Mouse (Mus musculus): ENCODE data around the gene 4930579F01Rik. TPM values are rescaled to one million over a fixed set of nuclear protein-coding genes. Genes with fewer than 3 reads are reported as not detected.

The 4930579F01Rik gene
- polyA plus RNA-seq, 2 experiments, result not detected

GRCm38 (mm10) chr3:138210432-138211075, 16.9 kb upstream of the 4930579F01Rik start:
- TF ChIP-seq EP300 (IDR thresholded peaks at IDR 0.05; ENCODE audit: low read depth), result no peak
- TF ChIP-seq CTCF (IDR thresholded peaks at IDR 0.05; ENCODE audit: low read depth), result no peak
- 40% methylated on average over 5 of the region's 5 CpGs for WGBS (ENCODE audit: insufficient replicate concordance)

GRCm38 (mm10) chr3:138208821-138209220, 15.2 kb upstream of the 4930579F01Rik start:
- Histone ChIP-seq H3K9me3 (ENCODE audit: control insufficient read depth, low read length) (no peaks in the 10 kb centered on the region), H3K9ac (replicated peaks) (no peak overlapping the region), H3K36me3 (replicated peaks; ENCODE audit: control insufficient read depth, insufficient read depth, low read depth) (no peaks in the 10 kb centered on the region), H3K4me3 (ENCODE audit: insufficient read depth in 1 of 2, low read depth in 2 of 2, low read length in 2 of 2) (no peak overlapping the region), H3K27me3 (ENCODE audit: control insufficient read depth, insufficient read depth, low read length) (no peaks in the 10 kb centered on the region), H3K4me1 (replicated peaks; ENCODE audit: control insufficient read depth in 2 of 2, insufficient read depth in 2 of 2, low read length in 1 of 2) (no peaks in the 10 kb centered on the region), H3K27ac (no peak overlapping the region), H3K4me2 (ENCODE audit: low read depth) (no peak overlapping the region)
- TF ChIP-seq EP300 (IDR thresholded peaks at IDR 0.05; ENCODE audit: low read depth) (no peak), CTCF (IDR thresholded peaks at IDR 0.05; ENCODE audit: low read depth) (no peak)
- no peak for DNase-seq (ENCODE audit: low read depth in 3 of 3, low spot score in 3 of 3)
- WGBS (ENCODE audit: insufficient replicate concordance), result 76% methylated on average over 3 of the region's 3 CpGs
- no peak for ATAC-seq (ENCODE audit: insufficient read depth)

More at GRCm38 (mm10) chr3:138210432-138211075, 16.9 kb upstream of the 4930579F01Rik start:
- Histone ChIP-seq H3K9ac (replicated peaks) (no peak overlapping the region), H3K9me3 (ENCODE audit: control insufficient read depth, low read length) (no peaks in the 10 kb centered on the region), H3K27me3 (ENCODE audit: control insufficient read depth, insufficient read depth, low read length) (no peaks in the 10 kb centered on the region), H3K4me3 (ENCODE audit: insufficient read depth in 1 of 2, low read depth in 2 of 2, low read length in 2 of 2) (no peak overlapping the region), H3K4me1 (replicated peaks; ENCODE audit: control insufficient read depth in 2 of 2, insufficient read depth in 2 of 2, low read length in 1 of 2) (no peaks in the 10 kb centered on the region), H3K27ac (no peak overlapping the region), H3K36me3 (replicated peaks; ENCODE audit: control insufficient read depth, insufficient read depth, low read depth) (no peaks in the 10 kb centered on the region), H3K4me2 (ENCODE audit: low read depth) (no peak overlapping the region)
- no peak for ATAC-seq (ENCODE audit: insufficient read depth)
- DNase-seq (ENCODE audit: low read depth in 3 of 3, low spot score in 3 of 3), result no peak

- no peaks in the 10 kb centered on the region for H3K9me3 ChIP-seq (ENCODE audit: control insufficient read depth, low read length)
- ATAC-seq (ENCODE audit: insufficient read depth) (no peak), DNase-seq (ENCODE audit: low read depth in 3 of 3, low spot score in 3 of 3) (no peak)
- H3K27ac ChIP-seq, result no peak overlapping the region
- H3K36me3 ChIP-seq (replicated peaks; ENCODE audit: control insufficient read depth, insufficient read depth, low read depth), result no peaks in the 10 kb centered on the region
- no peak overlapping the region for H3K9ac ChIP-seq (replicated peaks)
- no peak overlapping the region for H3K4me3 ChIP-seq (ENCODE audit: insufficient read depth in 1 of 2, low read depth in 2 of 2, low read length in 2 of 2)
- H3K4me2 ChIP-seq (ENCODE audit: low read depth), result no peak overlapping the region
- H3K4me1 ChIP-seq (replicated peaks; ENCODE audit: control insufficient read depth in 2 of 2, insufficient read depth in 2 of 2, low read length in 1 of 2), result no peaks in the 10 kb centered on the region
- no peaks in the 10 kb centered on the region for H3K27me3 ChIP-seq (ENCODE audit: control insufficient read depth, insufficient read depth, low read length)
- WGBS (ENCODE audit: insufficient replicate concordance), result 63% methylated on average over 7 of the region's 7 CpGs
- TF ChIP-seq CTCF (IDR thresholded peaks at IDR 0.05; ENCODE audit: low read depth) (no peak), EP300 (IDR thresholded peaks at IDR 0.05; ENCODE audit: low read depth) (no peak)
Observed at GRCm38 (mm10) chr3:138198722-138199068, 5.1 kb upstream of the 4930579F01Rik start.

GRCm38 (mm10) chr3:138197973-138198721, 4.5 kb upstream of the 4930579F01Rik start:
- Histone ChIP-seq H3K27me3 (ENCODE audit: control insufficient read depth, insufficient read depth, low read length) (no peaks in the 10 kb centered on the region), H3K4me1 (replicated peaks; ENCODE audit: control insufficient read depth in 2 of 2, insufficient read depth in 2 of 2, low read length in 1 of 2) (no peaks in the 10 kb centered on the region), H3K9ac (replicated peaks) (no peak overlapping the region), H3K9me3 (ENCODE audit: control insufficient read depth, low read length) (no peaks in the 10 kb centered on the region), H3K36me3 (replicated peaks; ENCODE audit: control insufficient read depth, insufficient read depth, low read depth) (no peaks in the 10 kb centered on the region), H3K27ac (no peak overlapping the region), H3K4me3 (ENCODE audit: insufficient read depth in 1 of 2, low read depth in 2 of 2, low read length in 2 of 2) (no peak overlapping the region), H3K4me2 (ENCODE audit: low read depth) (peak overlapping the region; percentile 25; the same call in 1 of the 2 replicates)
- TF ChIP-seq CTCF (IDR thresholded peaks at IDR 0.05; ENCODE audit: low read depth) (peak; percentile 91), EP300 (IDR thresholded peaks at IDR 0.05; ENCODE audit: low read depth) (no peak)
- 27% methylated on average over 20 of the region's 20 CpGs for WGBS (ENCODE audit: insufficient replicate concordance)
- ATAC-seq (ENCODE audit: insufficient read depth), result 0 out of 2 replicates have a peak, but pooled peaks have one; percentile 11
- peak; percentile 51 to 53 (median 51) for DNase-seq (ENCODE audit: low read depth in 3 of 3, low spot score in 3 of 3)

GRCm38 (mm10) chr3:138197556-138197955, 3.9 kb upstream of the 4930579F01Rik start:
- no peak for ATAC-seq (ENCODE audit: insufficient read depth)
- H3K27ac ChIP-seq, result no peak overlapping the region
- 57% methylated on average over 9 of the region's 9 CpGs for WGBS (ENCODE audit: insufficient replicate concordance)
- no peak for DNase-seq (ENCODE audit: low read depth in 3 of 3, low spot score in 3 of 3)
- no peak overlapping the region for H3K9ac ChIP-seq (replicated peaks)
- no peak overlapping the region for H3K4me3 ChIP-seq (ENCODE audit: insufficient read depth in 1 of 2, low read depth in 2 of 2, low read length in 2 of 2)
- H3K9me3 ChIP-seq (ENCODE audit: control insufficient read depth, low read length), result no peaks in the 10 kb centered on the region
- no peaks in the 10 kb centered on the region for H3K27me3 ChIP-seq (ENCODE audit: control insufficient read depth, insufficient read depth, low read length)
- H3K4me2 ChIP-seq (ENCODE audit: low read depth), result no peak overlapping the region
- TF ChIP-seq EP300 (IDR thresholded peaks at IDR 0.05; ENCODE audit: low read depth) (no peak), CTCF (IDR thresholded peaks at IDR 0.05; ENCODE audit: low read depth) (no peak)
- no peaks in the 10 kb centered on the region for H3K4me1 ChIP-seq (replicated peaks; ENCODE audit: control insufficient read depth in 2 of 2, insufficient read depth in 2 of 2, low read length in 1 of 2)
- no peaks in the 10 kb centered on the region for H3K36me3 ChIP-seq (replicated peaks; ENCODE audit: control insufficient read depth, insufficient read depth, low read depth)
